Mouse (Mus musculus) ES-E14 (cell line): ENCODE measurements around the gene AU018091.

ENCODE experiments used
- CHD2 ChIP-seq: IDR thresholded peaks from 2 replicates; pipeline ENCODE4 v1.6.1; 2014; ENCODE audit warnings: mild to moderate bottlenecking, low read depth, low read length, inconsistent platforms
- ZC3H11A ChIP-seq: IDR thresholded peaks from 2 replicates; pipeline ENCODE4 v1.6.1; 2012; ENCODE audit warnings: low read depth, mild to moderate bottlenecking, inconsistent platforms, low read length, borderline replicate concordance
- ZNF384 ChIP-seq: IDR thresholded peaks from 2 replicates; pipeline ENCODE4 v1.6.1; 2012; ENCODE audit warnings: low read depth, low read length, inconsistent platforms

DNA sequence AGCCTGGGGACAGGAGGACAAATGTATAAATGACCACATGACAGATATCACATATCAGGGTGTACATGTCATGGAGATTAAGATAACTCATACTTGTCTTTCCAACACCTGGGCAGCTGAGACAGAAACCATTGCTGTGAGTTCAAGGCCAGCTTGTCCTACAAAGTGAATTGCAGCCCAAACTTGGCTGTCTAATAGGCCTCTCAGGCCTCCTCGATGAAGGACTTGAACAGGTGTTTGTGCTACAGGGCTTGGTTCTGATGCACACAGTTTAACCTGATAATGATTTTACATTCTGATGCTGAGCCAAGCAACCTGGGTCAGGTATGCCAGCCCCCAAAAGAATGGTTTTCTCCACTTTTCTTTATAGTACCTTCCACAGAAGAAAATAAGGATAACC lies 44.2 kb upstream of the AU018091 start:
- TF ChIP-seq ZC3H11A (no peak), ZNF384 (no peak), CHD2 (no peak)
